Mouse (Mus musculus) erythroblast, embryonic 14.5 days (primary cell): ENCODE results near the gene Usp40.

Source experiments
- GATA1 ChIP-seq: IDR thresholded peaks from 2 replicates; pipeline ENCODE4 v1.6.1; 2012; ENCODE audit warnings: low read length, inconsistent platforms, mixed read lengths
- TAL1 ChIP-seq: IDR thresholded peaks from 3 replicates; pipeline ENCODE4 v1.6.1; 2012; ENCODE audit warnings: low read length, inconsistent platforms, mixed read lengths

- no peak for TF ChIP-seq TAL1
- TF ChIP-seq GATA1 = no peak
Measured at GRCm38 (mm10) chr1:88013726-88014125, 5.4 kb upstream of the Usp40 start.
